Mouse (Mus musculus): ENCODE measurements around the gene Krt2.

Gene Krt2

DNA sequence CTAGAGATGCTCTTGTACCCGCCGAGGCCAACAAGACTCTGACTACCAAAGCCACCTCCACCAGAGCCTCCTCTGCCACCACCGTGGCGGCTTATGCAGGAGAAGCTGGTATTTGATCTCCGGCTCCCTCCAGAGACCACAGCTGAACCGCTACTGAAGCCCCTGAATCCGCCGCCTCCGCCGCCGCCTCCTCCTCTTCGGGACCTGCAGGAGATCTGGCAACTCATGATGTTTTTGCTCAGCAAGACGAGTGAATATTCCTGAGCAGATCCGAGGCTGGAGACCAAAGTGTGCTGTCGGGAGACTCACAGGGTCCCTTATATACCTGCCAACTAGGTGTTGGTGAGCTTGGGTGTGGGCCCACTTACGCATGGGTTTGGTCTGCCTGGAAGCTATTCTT, at the start of gene Krt2:
Gene Krt2, minus strand, starts transcription at position 295 of the 400 bp plus-strand sequence.
- DNase-seq (ENCODE audit: low read depth) = no peak

DNA sequence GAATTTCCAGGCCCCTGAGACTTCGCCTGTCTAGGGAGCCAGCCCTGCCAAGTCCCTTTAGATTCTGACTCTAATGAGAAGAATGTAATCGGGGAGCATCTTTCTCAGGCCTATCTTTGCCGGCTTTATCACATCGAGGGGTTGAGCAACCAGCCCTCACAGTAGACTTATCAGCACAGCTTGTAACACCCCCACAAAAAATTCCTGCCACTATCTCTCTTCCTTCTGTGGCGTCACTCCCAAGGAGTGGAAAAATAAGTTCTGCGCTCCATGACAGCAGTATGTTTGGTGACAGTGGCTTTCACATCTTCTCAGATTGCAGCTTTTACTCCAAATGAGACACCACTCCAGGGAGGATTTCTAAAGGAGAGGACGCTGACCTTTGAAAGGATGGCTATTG, 48.8 kb upstream of the Krt2 start:
- DNase-seq (ENCODE audit: low read depth) = no peak

DNA sequence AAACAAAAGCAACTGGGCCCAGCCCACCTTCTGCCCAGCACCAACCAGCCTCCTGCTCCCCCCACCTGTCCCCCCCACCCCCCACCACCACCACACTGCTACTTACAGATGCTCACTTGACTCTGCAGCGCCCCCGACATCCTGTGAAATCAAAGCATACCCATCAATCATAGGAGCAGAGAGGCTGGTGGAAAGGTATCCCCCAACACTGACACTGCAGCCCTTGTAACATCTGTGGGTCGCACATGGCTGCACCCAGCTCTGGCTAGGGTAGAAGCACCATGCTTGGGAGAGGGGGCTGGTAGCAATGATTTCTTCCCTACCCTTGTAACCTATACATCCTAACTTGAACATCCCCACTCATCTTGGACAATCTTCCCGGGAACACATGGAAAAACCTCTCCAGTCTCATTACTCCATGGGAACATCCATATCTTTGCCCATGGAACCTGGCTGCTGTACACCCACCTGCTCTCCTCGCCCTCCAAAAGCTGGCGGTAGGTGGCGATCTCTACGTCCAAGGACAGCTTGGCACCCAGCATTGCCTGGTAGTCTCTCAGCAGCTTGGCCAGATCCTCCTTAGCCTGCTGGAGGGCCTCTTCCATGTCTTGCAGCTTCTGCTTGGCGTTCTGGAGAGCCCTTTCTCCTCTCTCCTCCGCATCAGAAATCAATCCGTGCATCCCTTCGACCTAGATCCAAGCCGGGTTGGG, 42.6 kb upstream of the Krt2 start:
- DNase-seq (ENCODE audit: low read depth) = no peak

DNA sequence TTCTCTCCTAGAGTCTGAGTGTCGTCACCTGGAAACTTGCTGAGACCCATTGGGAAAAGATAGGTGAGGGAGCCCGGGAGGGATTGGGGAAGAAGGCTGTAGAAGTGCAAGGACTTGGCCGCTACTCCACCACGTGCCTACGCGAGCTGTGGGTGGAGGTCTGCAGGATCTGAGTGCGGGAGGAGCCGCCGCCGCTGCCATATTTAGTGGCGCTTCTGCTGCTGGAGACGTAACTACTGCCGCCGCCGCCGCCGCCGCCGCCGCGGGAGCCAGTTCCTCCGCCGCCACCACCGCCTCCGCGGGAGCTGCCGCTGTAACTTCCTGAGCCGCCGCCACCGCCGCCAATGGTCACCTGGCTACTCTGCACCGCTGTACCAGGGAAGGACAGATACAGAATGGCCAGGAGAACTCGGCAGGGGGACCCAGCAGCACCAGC, 41.8 kb upstream of the Krt2 start:
- peak; percentile 12 for DNase-seq (ENCODE audit: low read depth)

DNA sequence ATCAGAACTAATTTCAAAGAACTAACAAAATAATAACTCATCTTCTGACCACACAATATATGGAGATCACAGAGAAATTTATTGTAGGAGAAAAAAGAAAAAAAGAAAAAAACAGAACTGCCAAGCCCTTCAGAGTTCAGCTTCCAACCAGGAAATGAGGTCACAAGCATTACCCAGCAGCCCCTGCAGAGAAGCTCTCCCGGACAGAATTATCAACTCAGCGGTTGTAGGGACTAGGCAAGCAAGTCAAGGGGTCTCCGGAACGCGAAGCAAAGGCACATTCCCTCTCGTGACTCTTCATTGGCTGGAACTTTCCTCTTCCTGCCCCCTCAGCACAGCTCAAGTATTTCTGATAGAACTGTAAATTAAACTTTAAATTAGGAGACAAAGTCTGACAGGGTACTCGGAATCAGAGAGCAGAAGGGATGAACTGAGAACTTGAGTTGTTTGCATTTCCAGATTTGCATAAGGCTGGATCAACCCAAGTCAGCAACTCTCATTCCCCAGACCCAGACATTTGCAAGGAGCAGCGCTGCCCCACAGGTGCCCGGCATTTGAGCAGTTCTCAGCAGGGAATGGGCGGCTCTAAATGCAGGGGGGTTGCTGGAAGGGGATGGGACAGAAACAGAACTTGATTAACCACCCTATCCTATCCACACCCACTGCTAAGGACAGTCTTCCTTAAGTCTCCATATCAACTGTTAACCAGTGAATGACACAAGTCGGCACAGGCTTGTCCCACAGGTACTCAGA, 40.9 kb upstream of the Krt2 start:
- no peak for DNase-seq (ENCODE audit: low read depth)

DNA sequence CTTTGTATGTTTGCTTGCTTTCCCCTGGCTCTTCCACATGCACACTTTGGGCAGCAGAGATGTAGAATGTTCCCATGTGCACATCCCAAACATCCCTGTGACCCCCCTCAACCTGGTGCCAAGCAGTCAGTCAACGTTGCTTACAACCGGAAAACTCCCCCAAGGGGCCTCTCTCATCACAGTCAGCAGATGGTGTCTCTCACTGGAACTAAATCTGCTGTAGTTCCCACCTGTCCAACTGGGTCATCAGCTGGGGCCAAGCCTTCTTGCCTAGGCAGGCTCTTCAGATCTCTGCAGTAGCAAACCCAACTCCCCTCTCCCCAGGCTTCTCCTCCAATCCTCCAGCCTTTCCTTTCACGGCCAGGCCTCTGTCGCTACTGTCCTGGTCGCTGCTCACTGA, 38.7 kb upstream of the Krt2 start:
- no peak for DNase-seq (ENCODE audit: low read depth)

DNA sequence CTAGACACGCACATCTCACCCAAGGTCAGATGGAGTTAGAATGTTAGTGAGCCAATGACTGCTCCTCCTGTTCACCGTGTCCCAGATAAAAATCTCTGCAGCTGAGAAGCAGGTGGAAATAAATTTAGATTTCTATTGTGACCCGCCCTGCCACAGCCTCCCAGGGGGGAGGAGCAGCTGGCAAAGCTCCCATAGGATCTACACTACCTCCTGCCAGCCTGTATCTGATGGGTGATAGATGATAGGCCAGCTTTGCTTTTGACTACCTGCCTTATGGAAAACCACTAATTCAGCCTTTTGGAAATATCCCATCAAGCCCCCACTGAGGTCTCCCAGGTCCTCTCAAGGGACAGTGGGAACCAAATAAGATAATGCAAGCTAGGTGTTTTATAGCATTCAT, 37.8 kb upstream of the Krt2 start:
- DNase-seq (ENCODE audit: low read depth) = no peak

DNA sequence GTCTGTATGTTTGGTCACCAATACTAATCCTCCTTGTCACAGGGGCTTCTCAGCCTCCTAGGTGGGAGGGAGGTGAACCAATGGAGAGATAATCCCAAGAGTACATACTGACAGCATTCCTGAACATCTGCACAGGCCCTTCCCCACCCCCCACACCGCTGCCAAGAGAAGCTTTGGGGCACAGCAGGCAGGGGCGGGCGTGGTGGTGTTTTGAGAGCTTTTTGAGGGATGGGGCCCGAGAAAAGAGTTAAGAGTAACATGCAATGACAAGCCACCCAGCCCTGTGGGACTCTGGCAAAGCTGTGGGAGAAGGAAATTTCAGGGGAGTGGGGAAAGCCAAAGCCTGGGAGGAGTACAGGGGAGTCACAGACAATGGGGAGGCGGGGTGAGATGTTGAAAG, 36.3 kb upstream of the Krt2 start:
- no peak for DNase-seq (ENCODE audit: low read depth)

DNA sequence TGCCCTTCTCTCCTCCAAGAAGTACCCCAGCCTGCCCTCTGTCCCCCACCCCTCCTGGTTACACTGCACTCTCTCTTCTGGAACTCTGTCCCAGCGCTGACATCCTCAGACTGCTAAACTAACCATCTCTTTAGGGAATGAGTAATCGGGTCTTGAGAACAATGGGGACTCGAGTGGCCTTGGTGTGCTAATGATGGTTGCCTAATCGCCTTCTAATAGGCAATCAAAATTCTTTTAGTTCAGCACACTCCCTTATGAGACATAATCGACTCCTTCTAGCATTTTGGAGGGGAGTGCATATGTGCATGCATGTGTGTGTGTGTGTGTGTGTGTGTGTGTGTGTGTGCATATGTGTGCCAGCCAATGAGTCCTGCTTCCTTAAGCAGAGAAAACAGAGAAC, 34.6 kb upstream of the Krt2 start:
- DNase-seq (ENCODE audit: low read depth) = no peak

DNA sequence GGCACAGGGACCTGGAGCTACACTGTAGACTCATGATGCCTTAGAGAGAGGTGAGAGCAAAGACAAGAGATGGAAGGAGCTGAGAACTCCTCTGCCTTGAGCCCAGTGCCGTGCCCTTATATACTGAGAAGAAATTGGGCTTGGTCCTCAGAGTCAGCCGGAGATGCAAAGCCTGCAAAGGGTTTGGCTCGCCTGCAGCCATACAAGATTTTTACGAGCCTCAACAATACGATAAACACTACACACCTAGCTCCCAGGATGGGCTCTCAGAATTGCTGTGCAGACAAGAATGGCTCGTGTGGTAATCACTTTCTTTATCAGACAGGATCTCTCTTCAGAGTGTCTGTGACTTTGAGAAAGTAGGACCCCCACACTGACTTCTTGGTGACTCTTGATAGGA, 32.7 kb upstream of the Krt2 start, which contains the start of gene Krt1:
Gene Krt1, minus strand, starts transcription at position 101 of the 400 bp plus-strand sequence.
- DNase-seq (ENCODE audit: low read depth) = no peak

DNA sequence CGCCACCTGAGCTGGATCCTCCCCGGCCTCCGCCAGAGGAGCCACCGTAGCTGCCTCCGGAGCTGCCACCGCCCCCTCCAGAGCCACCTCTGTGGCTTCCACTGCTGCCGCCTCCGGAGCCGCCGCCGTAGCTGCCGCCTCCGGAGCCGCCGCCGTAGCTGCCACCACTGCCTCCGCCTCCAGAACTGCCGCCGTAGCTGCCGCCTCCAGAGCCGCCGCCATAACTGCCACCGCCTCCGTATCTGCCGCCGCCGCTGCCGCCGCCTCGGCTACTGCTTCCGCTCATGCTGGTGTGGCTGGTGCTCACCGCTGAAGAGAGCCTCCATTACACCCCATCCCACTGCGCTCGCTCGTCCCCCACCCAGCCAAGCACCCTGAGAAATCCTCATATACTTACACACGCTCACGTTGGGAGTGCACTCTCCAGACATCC, 28.0 kb upstream of the Krt2 start:
- peak; percentile 46 for DNase-seq (ENCODE audit: low read depth)

DNA sequence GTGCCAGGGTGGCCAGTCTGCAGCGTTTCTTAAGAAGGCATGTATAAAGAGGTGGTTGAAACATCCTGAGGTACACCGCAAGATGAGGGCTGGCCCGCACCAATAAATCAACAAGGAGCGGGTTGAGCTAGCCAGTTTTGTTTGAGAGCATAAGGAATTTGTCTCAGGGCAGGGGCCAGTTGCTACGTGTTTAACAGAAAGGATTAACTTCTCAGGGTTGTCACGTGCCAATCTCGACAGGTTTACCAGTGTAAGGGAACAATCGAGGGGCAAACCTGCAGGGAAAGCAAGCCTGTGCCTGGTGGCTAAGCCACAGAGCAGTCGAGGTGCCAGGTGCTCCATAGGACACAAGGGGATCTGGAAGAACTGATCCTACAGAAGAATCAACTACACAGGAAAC, 25.2 kb upstream of the Krt2 start:
- no peak for DNase-seq (ENCODE audit: low read depth)

DNA sequence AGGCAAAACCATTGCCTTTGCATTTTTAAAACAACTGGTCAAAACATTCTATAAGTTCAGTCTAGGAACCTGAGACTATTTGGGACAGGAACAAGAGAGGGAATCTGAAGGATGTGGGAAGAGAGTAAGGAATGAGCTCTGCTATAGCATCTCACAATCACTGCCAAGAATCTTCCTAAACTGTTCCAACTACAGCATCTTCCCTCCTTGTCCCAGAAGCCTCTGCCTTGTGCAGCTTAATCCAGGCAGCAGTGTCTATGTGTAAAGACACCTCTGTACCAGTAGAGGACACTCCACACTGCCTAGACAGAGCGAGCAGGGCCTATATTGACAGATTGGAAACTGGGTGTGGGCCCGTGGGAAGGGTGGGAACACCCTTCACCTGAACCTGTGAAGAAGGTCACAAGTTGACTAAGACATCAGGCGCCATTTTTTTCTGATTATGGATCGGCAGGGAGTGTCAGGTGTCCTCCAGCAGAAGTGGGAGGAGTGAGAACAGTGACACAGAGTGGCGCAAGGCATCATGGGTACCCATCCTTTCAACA, 16.9 kb upstream of the Krt2 start:
- no peak for DNase-seq (ENCODE audit: low read depth)

DNA sequence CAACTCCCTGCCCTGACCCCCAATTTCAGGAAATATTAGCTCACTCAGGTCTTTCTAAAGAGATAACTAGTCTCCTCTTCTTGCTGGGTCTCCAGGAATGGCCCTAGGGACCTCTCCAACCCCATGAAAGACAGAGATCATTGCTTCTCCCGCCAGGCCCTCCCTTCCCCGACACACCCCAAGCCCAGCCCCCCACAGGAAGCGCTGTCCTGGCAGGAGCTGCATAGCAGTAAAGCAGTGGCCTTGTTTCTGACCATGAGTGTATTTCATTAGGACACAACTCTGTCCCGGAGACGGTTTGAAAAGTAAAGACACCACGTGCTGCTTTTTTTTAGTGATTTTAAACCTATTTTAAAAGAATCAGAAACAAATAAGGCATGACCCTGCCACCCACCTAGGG, 15.2 kb upstream of the Krt2 start:
- no peak for DNase-seq (ENCODE audit: low read depth)

DNA sequence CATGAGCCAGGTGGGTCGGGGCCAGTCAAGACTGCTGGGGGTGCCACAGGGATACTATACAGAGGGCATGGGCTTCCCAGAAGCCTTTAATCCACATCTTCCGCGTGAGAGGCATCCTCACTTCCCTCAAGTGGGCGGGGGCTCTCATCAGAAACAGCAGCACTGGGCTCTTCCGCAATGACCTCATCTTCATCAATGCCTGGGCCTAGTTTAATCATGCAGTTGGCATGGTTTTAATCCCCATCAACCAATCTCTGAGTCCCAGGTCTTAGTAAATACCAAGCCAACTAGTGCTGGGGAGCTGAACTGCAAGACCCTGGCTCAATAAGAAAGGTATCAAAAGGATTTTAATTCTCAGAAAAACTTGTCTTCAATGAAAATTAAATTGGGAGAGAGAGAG, 11.5 kb upstream of the Krt2 start:
- DNase-seq (ENCODE audit: low read depth) = no peak

DNA sequence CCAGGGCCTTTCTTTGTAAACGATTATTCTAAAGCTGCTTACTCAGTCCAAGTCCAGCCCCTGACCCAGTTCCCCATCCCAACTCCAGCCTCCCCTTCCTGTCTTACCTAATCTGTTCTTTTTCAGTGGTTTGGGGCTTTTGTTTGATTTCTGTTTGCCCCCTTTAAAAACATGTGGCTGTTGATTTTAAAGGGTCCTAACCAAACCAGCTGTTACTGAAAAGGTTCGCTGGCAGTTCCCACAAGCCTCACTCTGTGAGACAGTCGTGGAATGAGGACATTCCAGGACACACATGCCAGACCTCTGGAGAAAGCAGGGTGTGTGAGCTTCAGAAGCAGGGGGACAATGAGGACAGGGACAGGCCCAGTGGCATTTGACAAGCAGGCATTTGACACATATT, 3.8 kb upstream of the Krt2 start:
- DNase-seq (ENCODE audit: low read depth) = no peak

DNA sequence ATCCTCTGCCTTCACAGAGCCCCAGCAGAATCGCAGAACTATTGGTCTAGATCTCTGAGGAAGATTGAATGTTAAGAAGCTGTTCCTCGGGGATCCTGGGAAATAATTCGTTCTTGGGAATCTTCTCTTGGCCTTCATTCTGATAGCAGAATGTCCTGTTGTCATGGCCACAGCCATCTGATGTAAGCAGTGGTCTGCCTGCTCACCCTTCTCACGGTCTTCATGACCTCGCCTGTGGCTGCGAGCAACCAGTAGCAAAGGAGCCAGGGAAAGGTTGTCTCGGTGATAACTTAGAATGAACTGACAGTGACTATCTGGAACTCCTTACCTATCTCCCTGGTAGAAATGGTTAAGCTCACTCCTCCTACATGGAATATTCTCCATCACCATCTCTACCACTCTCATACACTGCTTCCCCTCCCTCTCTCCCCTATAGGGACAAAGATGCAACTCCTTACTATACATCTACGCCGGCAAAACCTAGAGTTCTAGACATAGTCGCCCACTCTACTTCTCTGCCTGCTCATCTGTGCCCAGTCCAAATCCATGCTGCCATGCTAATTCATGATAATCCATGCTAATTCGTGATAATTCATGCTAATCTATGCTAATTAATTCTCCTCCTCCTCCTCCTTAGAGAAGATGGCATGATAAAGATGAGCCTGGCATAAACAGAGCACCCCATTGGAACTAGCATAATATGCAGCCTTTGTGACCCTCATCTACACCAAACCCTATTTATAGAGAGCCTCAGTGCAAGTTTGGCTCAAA, 14.7 kb downstream of the Krt2 start:
- no peak for DNase-seq (ENCODE audit: low read depth)

DNA sequence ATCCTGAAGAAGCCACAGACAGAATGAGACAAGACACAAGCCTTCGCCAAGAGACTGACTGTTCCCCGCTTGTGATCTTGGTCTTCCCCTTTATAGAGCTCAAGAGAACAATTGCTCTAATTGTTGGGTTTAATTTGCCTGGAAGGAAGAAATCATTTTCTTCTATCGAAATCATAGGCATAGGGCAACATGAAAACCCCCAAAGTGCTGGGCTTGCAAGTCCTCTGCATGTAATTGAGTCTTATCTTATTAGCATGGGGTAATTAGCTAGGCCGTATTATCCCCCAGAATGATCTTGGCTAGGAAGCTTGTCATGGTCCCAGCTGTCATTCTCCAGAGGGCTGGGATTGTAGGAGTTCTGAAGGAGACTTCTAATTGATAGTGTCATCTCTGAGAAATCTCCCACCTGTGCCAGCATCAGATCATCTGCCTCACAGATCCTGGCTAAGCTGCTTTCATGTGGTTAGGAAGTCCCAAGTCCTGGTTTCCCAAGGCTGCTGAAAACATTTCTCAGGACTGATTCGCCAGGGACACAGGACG, 15.6 kb downstream of the Krt2 start, which contains the start of gene Krt73:
Gene Krt73, minus strand, starts transcription at position 51 of the 540 bp plus-strand sequence.
- DNase-seq (ENCODE audit: low read depth) = no peak

DNA sequence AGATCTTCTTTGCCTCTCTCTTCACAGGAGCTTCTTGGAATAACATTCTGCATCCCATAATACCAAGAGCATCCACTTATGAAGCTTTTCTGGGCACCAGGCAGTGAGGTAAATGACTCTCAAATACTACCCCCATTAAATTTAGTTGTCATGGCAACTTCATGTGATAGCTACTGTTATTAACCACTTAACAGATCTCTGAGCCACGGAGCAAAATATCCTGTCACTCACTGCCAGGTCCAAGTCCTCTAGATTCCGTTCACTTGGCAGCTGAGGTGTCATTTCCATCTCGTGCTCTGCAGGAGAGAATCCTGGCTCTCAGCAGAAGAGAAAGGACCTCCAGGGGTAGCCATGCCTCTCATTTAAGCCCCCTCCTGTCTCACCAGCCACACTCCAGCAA, 27.1 kb downstream of the Krt2 start:
- no peak for DNase-seq (ENCODE audit: low read depth)

DNA sequence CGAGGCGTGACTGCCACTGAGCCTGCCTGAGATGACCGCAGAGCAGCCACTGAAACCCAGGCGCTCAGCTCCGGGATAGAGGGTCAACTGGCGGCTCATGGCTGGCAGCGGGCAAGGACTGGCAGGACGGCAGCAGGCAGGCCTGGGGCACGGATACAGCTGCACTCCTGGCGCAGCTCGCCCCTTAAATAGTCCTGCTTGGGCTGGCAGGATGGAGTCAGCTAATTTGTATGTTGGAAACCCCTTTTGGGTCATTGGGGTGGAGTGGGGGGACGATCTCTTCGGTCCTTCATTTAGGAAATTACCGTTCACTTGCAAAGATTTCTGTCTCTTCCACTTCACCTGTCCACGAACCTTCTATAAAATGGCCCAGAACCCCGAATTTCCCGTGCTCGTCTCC, 31.6 kb downstream of the Krt2 start, which contains the start of gene Krt72:
Gene Krt72, minus strand, starts transcription at position 101 of the 400 bp plus-strand sequence.
- no peak for DNase-seq (ENCODE audit: low read depth)

DNA sequence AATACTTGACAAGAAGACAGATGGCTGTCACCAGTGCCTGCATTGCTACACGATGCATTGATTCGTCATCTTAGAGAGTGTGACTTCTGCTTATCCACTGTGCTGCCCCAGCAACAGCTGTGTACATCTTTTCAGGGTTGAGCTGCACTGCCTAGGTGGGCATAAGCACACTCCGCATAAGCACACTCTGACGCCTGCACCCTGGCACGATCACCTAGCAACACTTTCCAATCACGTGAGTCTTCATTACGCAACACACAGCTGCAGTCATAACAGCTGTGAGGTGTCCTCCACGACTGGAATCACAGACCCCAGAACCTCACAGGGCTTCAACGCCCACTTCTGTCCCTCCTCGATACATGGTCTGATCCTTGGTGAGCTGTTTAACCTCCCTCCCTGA, 44.5 kb downstream of the Krt2 start:
- DNase-seq (ENCODE audit: low read depth) = no peak

DNA sequence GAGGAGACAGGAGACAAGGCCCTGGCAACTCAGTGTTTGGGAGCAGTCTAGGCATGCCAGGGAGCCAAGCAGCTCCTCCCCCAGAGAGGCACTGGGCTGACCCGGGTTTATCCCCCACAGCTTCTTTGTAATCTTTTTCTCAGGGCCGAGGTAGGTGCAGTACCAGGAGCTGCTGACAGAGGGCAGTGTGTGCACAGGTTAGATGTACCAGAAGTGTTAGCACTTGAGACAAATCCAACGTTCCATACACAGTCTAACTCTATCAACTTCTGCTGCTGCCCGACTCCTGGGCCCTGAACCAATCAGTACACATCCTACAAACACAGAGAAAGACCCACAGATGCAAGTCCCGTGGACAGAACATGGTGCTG, 45.3 kb downstream of the Krt2 start:
- peak; percentile 78 for DNase-seq (ENCODE audit: low read depth)

All from induced T-regulatory cell, adult 2 months (primary cell).